Mouse (Mus musculus): ENCODE data around the gene Cerkl. TPM values are rescaled to one million over a fixed set of nuclear protein-coding genes. Genes with fewer than 3 reads are reported as not detected.

The Cerkl gene
- polyA plus RNA-seq, 1 experiment from 2014 or later, result 2.5 TPM

- Histone ChIP-seq H3K36me3 (ENCODE audit: control insufficient read depth, insufficient read depth, low read length) (no peaks in the 10 kb centered on the region), H3K9ac (ENCODE audit: low read length) (no peak overlapping the region), H3K27me3 (ENCODE audit: control insufficient read depth, insufficient read depth, low read length) (no peaks in the 10 kb centered on the region), H3K4me2 (no peak overlapping the region), H3K4me1 (ENCODE audit: control insufficient read depth, insufficient read depth, low read length) (peaks cover 2% of the 10 kb centered on the region; the same call in 1 of the 2 replicates), H3K27ac (ENCODE audit: low read depth, low read length) (peak overlapping the region; percentile 1; the same call in 1 of the 2 replicates), H3K4me3 (ENCODE audit: low read depth, low read length) (no peak overlapping the region), H3K9me3 (ENCODE audit: control insufficient read depth, low read length) (no peaks in the 10 kb centered on the region)
- peak; percentile 73; the same call in 1 of the 2 replicates for ATAC-seq (ENCODE audit: low FRiP score)
- DNase-seq (ENCODE audit: low spot score, missing footprints), result peak; percentile 84
- 38% methylated on average over 8 of the region's 8 CpGs for WGBS
Observed at GRCm38 (mm10) chr2:79399234-79400000, 57.2 kb downstream of the Cerkl start.

GRCm38 (mm10) chr2:79398831-79399230, 57.8 kb downstream of the Cerkl start:
- Histone ChIP-seq H3K27ac (ENCODE audit: low read depth, low read length) (peak overlapping the region; percentile 1; the same call in 1 of the 2 replicates), H3K9ac (ENCODE audit: low read length) (no peak overlapping the region), H3K4me1 (ENCODE audit: control insufficient read depth, insufficient read depth, low read length) (peaks cover 2% of the 10 kb centered on the region; the same call in 1 of the 2 replicates), H3K4me2 (no peak overlapping the region), H3K36me3 (ENCODE audit: control insufficient read depth, insufficient read depth, low read length) (no peaks in the 10 kb centered on the region), H3K4me3 (ENCODE audit: low read depth, low read length) (no peak overlapping the region), H3K27me3 (ENCODE audit: control insufficient read depth, insufficient read depth, low read length) (no peaks in the 10 kb centered on the region), H3K9me3 (ENCODE audit: control insufficient read depth, low read length) (no peaks in the 10 kb centered on the region)
- ATAC-seq (ENCODE audit: low FRiP score) (no peak; the same call in 1 of the 2 replicates), DNase-seq (ENCODE audit: low spot score, missing footprints) (no peak)
- WGBS, result 37% methylated on average over 5 of the region's 5 CpGs

- Histone ChIP-seq H3K27me3 (ENCODE audit: control insufficient read depth, insufficient read depth, low read length) (no peaks in the 10 kb centered on the region), H3K4me1 (ENCODE audit: control insufficient read depth, insufficient read depth, low read length) (peaks cover 2% of the 10 kb centered on the region; the same call in 1 of the 2 replicates), H3K4me3 (ENCODE audit: low read depth, low read length) (no peak overlapping the region), H3K4me2 (no peak overlapping the region), H3K27ac (ENCODE audit: low read depth, low read length) (no peak overlapping the region), H3K9me3 (ENCODE audit: control insufficient read depth, low read length) (no peaks in the 10 kb centered on the region), H3K9ac (ENCODE audit: low read length) (no peak overlapping the region), H3K36me3 (ENCODE audit: control insufficient read depth, insufficient read depth, low read length) (no peaks in the 10 kb centered on the region)
- no peak for DNase-seq (ENCODE audit: low spot score, missing footprints)
- peak; percentile 43; the same call in 1 of the 2 replicates for ATAC-seq (ENCODE audit: low FRiP score)
- WGBS, result 62% methylated on average over 2 of the region's 2 CpGs
Observed at GRCm38 (mm10) chr2:79398343-79398742, 58.2 kb downstream of the Cerkl start.

DNA sequence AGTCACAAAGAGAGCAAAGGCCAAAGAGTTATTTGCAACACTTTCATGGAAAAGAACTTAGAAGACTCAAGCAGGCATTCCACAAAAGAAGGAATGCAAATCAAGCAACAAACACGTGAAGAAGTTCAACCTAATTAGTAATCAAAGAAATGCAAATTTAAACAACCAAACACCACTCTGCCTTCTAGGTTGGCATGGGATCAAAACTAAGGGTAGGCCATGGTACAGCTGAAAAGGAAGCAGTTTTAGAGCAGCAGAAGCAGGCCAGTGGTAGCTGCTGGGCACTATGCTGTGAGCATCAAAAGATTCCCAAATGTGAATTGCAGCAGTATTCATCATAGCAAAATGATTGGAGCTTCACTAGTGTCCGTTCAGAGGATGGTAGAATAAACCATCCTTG, 59.5 kb downstream of the Cerkl start:
- Histone ChIP-seq H3K4me2 (no peak overlapping the region), H3K9ac (ENCODE audit: low read length) (no peak overlapping the region), H3K4me1 (ENCODE audit: control insufficient read depth, insufficient read depth, low read length) (peaks cover 2% of the 10 kb centered on the region; the same call in 1 of the 2 replicates), H3K36me3 (ENCODE audit: control insufficient read depth, insufficient read depth, low read length) (no peaks in the 10 kb centered on the region), H3K4me3 (ENCODE audit: low read depth, low read length) (no peak overlapping the region), H3K27me3 (ENCODE audit: control insufficient read depth, insufficient read depth, low read length) (no peaks in the 10 kb centered on the region), H3K27ac (ENCODE audit: low read depth, low read length) (no peak overlapping the region), H3K9me3 (ENCODE audit: control insufficient read depth, low read length) (no peaks in the 10 kb centered on the region)
- 66% methylated on average over 2 of the region's 2 CpGs for WGBS
- DNase-seq (ENCODE audit: low spot score, missing footprints) (no peak), ATAC-seq (ENCODE audit: low FRiP score) (no peak)

GRCm38 (mm10) chr2:79379087-79380041, 77.2 kb downstream of the Cerkl start:
- WGBS, result 20% methylated on average over 12 of the region's 12 CpGs
- ATAC-seq (ENCODE audit: low FRiP score) (peak; percentile 91), DNase-seq (ENCODE audit: low spot score, missing footprints) (peak; percentile 94)
- peak overlapping the region; percentile 10; the same call in 1 of the 2 replicates for H3K4me2 ChIP-seq
- no peak overlapping the region for H3K4me3 ChIP-seq (ENCODE audit: low read depth, low read length)
- no peaks in the 10 kb centered on the region for H3K27me3 ChIP-seq (ENCODE audit: control insufficient read depth, insufficient read depth, low read length)
- H3K27ac ChIP-seq (ENCODE audit: low read depth, low read length), result 0 out of 2 replicates have a peak overlapping the region, but pooled peaks have one; percentile 4
- peaks cover 10% of the 10 kb centered on the region; the same call in 1 of the 2 replicates for H3K4me1 ChIP-seq (ENCODE audit: control insufficient read depth, insufficient read depth, low read length)
- no peaks in the 10 kb centered on the region for H3K36me3 ChIP-seq (ENCODE audit: control insufficient read depth, insufficient read depth, low read length)
- H3K9me3 ChIP-seq (ENCODE audit: control insufficient read depth, low read length), result no peaks in the 10 kb centered on the region
- no peak overlapping the region for H3K9ac ChIP-seq (ENCODE audit: low read length)

DNA sequence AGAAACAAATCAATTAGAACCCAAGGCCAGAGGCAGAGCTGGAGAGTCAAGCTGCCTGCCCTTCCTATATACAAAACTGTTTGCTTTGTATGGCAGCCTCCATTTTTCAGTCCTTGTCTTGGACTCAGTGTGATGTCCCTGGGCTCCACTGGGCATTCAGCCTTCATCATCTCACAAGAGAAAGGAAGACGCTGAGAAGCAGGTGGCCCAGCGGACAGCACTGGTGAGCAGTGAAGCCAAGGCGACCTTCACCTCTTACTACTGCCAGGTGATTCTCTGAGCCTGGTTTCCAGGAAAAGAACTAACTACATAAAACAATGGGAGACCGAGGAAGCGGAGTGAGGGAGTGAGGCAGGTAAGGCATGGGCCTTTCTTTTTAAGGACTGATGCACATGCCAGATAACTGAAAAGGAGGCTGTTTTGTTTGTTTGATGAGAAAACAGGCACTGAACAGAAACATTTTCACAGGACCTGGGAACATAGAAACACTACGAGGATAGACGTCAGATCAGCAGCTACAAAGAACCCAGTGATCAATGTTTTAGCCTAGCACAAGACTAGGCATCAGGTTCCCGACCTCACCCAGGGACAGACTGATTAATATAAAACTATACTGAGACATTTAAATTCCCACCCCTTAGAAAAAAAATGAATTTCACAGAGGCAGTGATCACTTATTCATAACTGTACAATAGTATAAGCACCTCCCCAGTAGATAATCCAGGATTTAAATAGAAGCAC, 78.1 kb downstream of the Cerkl start:
- H3K4me1 ChIP-seq (ENCODE audit: control insufficient read depth, insufficient read depth, low read length), result peaks cover 10% of the 10 kb centered on the region; the same call in 1 of the 2 replicates
- 0 out of 2 replicates have a peak overlapping the region, but pooled peaks have one; percentile 16 for H3K9ac ChIP-seq (ENCODE audit: low read length)
- H3K36me3 ChIP-seq (ENCODE audit: control insufficient read depth, insufficient read depth, low read length), result no peaks in the 10 kb centered on the region
- no peaks in the 10 kb centered on the region for H3K27me3 ChIP-seq (ENCODE audit: control insufficient read depth, insufficient read depth, low read length)
- ATAC-seq (ENCODE audit: low FRiP score) (peak; percentile 8; the same call in 1 of the 2 replicates), DNase-seq (ENCODE audit: low spot score, missing footprints) (peak; percentile 86)
- peak overlapping the region; percentile 63 for H3K27ac ChIP-seq (ENCODE audit: low read depth, low read length)
- no peaks in the 10 kb centered on the region for H3K9me3 ChIP-seq (ENCODE audit: control insufficient read depth, low read length)
- no peak overlapping the region for H3K4me3 ChIP-seq (ENCODE audit: low read depth, low read length)
- no peak overlapping the region; the same call in 1 of the 2 replicates for H3K4me2 ChIP-seq
- 57% methylated on average over 8 of the region's 8 CpGs for WGBS

DNA sequence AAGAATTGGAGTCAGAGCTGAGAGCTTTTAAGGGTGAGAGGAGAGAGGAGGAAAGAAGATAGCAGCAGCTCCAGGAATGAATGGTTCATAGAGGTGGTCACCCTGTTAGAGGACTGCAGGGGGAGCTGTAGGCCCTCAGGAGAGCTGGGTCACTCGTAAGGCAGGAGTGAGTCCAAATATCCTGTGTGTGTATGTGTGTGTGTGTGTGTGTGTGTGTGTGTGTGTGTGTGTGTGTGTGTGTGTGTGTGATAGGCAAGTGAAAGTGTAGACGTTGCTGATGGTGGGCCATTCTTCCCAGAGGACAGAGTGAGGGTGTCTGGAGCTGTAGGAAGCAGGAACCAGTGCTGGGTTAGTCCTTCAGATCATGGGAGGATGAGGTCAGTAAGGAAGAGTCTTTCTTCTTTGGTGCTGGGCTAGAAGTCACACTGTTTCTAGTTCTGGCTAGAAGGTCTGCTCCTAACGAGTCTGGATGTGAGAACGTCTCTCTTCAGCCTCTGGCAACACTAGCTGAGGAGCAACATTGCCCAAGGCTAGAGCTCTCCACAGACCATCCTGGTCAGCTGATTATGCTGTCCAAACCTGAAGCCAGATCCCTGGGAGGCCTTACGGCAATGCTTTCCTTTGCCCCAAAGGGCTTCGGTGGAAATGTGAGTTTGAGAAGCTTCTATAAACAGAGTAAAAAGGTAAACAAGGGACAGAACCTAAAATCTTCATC, 83.9 kb downstream of the Cerkl start:
- H3K4me3 ChIP-seq (ENCODE audit: low read depth, low read length), result no peak overlapping the region
- no peak overlapping the region for H3K9ac ChIP-seq (ENCODE audit: low read length)
- no peaks in the 10 kb centered on the region for H3K27me3 ChIP-seq (ENCODE audit: control insufficient read depth, insufficient read depth, low read length)
- peak; percentile 51; the same call in 1 of the 2 replicates for ATAC-seq (ENCODE audit: low FRiP score)
- WGBS, result 48% methylated on average over 6 of the region's 6 CpGs
- H3K9me3 ChIP-seq (ENCODE audit: control insufficient read depth, low read length), result no peaks in the 10 kb centered on the region
- no peak overlapping the region for H3K27ac ChIP-seq (ENCODE audit: low read depth, low read length)
- peaks cover 6% of the 10 kb centered on the region; the same call in 1 of the 2 replicates for H3K4me1 ChIP-seq (ENCODE audit: control insufficient read depth, insufficient read depth, low read length)
- H3K36me3 ChIP-seq (ENCODE audit: control insufficient read depth, insufficient read depth, low read length), result no peaks in the 10 kb centered on the region
- H3K4me2 ChIP-seq, result no peak overlapping the region
- peak; percentile 82 for DNase-seq (ENCODE audit: low spot score, missing footprints)

DNA sequence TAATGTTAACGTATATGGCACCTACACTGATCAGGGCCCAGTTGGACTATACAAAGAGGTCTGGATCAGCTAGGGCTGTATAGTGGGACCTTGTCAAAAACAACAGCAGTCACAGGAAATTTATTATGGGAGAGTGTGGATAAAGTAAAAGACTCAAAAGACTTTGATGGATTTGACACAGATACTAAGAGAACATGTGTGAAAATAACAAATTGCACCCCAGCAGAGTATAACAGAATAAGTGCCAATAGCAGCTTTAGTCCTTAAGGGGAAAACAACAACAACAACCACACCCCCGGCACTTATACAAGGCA, 84.5 kb downstream of the Cerkl start:
- H3K27ac ChIP-seq (ENCODE audit: low read depth, low read length), result no peak overlapping the region
- no peaks in the 10 kb centered on the region for H3K36me3 ChIP-seq (ENCODE audit: control insufficient read depth, insufficient read depth, low read length)
- ATAC-seq (ENCODE audit: low FRiP score) (no peak), DNase-seq (ENCODE audit: low spot score, missing footprints) (peak; percentile 72)
- no peaks in the 10 kb centered on the region for H3K27me3 ChIP-seq (ENCODE audit: control insufficient read depth, insufficient read depth, low read length)
- peaks cover 6% of the 10 kb centered on the region; the same call in 1 of the 2 replicates for H3K4me1 ChIP-seq (ENCODE audit: control insufficient read depth, insufficient read depth, low read length)
- H3K4me2 ChIP-seq, result no peak overlapping the region
- H3K9ac ChIP-seq (ENCODE audit: low read length), result no peak overlapping the region
- 73% methylated on average over 2 of the region's 2 CpGs for WGBS
- H3K9me3 ChIP-seq (ENCODE audit: control insufficient read depth, low read length), result no peaks in the 10 kb centered on the region
- H3K4me3 ChIP-seq (ENCODE audit: low read depth, low read length), result no peak overlapping the region

Measured in midbrain, embryonic 11.5 days (tissue).